9 mouse cellular contexts compared by ENCODE assay signal in genomic region chr6:73227376-73228158, GRCm38 (mm10). TPM values are rescaled to one million over a fixed set of nuclear protein-coding genes. Genes with fewer than 3 reads are reported as not detected.
DNase-seq lines count a peak whose midpoint lies in the region; ATAC-seq and TF ChIP-seq lines count a peak whose summit lies in the region.
"Had no signal": no experiment of that assay in that cellular context is flagged by ENCODE, and none has a peak within 500 bp of the region (broad histone marks: within the 10 kb centered on the region; RNA-seq: fewer than 3 reads in every experiment).

No protein-coding gene starts in this region.

- H3K36me3 ChIP-seq in neural tube, embryonic 11.5 days (ENCODE audit: control insufficient read depth, insufficient read depth, low read length), result no peaks in the 10 kb centered on the region
- no peaks in the 10 kb centered on the region for H3K36me3 ChIP-seq in forebrain, embryonic 15.5 days
- H3K36me3 ChIP-seq: neural tube, embryonic 12.5 days had no signal

- no peak overlapping the region for H3K9ac ChIP-seq in neural tube, embryonic 11.5 days (ENCODE audit: low read length)
- no peak overlapping the region for H3K9ac ChIP-seq in forebrain, embryonic 15.5 days (replicated peaks)
- H3K9ac ChIP-seq: neural tube, embryonic 12.5 days had no signal

- H3K27ac ChIP-seq in gastrocnemius, adult 2 months, result no peak overlapping the region
- H3K27ac ChIP-seq in neural tube, embryonic 11.5 days (ENCODE audit: low read depth, low read length), result no peak overlapping the region
- H3K27ac ChIP-seq in forebrain, embryonic 15.5 days (replicated peaks), result no peak overlapping the region
- H3K27ac ChIP-seq: neural tube, embryonic 12.5 days had no signal

- H3K4me3 ChIP-seq in gastrocnemius, adult 2 months, result no peak overlapping the region
- H3K4me3 ChIP-seq in neural tube, embryonic 11.5 days (ENCODE audit: low read depth, low read length), result no peak overlapping the region
- no peak overlapping the region for H3K4me3 ChIP-seq in forebrain, embryonic 15.5 days
- H3K4me3 ChIP-seq: neural tube, embryonic 12.5 days had no signal

- 45% methylated on average over 10 of the region's 10 CpGs for WGBS in neural tube, embryonic 11.5 days
- WGBS in forebrain, embryonic 15.5 days, result 49% methylated on average over 10 of the region's 10 CpGs

- peak; percentile 57 for TF ChIP-seq CTCF in gastrocnemius, adult 2 months (IDR thresholded peaks at IDR 0.05)

- no peak for DNase-seq in gastrocnemius, adult 2 months
- DNase-seq in gastrocnemius, adult 8-10 months (ENCODE audit: low spot score in 2 of 2), result no peak
- DNase-seq in neural tube, embryonic 11.5 days (ENCODE audit: low spot score), result peak; percentile 19
- no peak for DNase-seq in neural tube, embryonic 10.5 days (ENCODE audit: extremely low spot score, low spot score)
- DNase-seq in skeletal muscle tissue, adult 2 months (ENCODE audit: low read depth, low spot score), result peak; percentile 58
- no peak for DNase-seq in testis, postnatal 14 days (ENCODE audit: low spot score)
- no peak for DNase-seq in thymus, postnatal 4 days

- H3K4me1 ChIP-seq in neural tube, embryonic 11.5 days (ENCODE audit: control insufficient read depth, insufficient read depth, low read length), result no peaks in the 10 kb centered on the region
- peaks cover 6% of the 10 kb centered on the region for H3K4me1 ChIP-seq in forebrain, embryonic 15.5 days

- intact Hi-C loops in gastrocnemius, adult 2 months (cut with DNase I), result loop anchor here (2.0 to 5.0 kb wide), 2 partner anchors 75 to 287 kb away; no protein-coding TSS in a partner anchor

- ATAC-seq in neural tube, embryonic 11.5 days (ENCODE audit: insufficient read depth, low FRiP score, low TSS enrichment), result no peak
- 0 out of 2 replicates have a peak, but pooled peaks have one; percentile 53 for ATAC-seq in forebrain, embryonic 15.5 days (replicated peaks)

- H3K4me2 ChIP-seq in neural tube, embryonic 11.5 days (ENCODE audit: low read depth), result no peak overlapping the region
- no peak overlapping the region for H3K4me2 ChIP-seq in forebrain, embryonic 15.5 days (replicated peaks)
- H3K4me2 ChIP-seq: neural tube, embryonic 12.5 days had no signal

- H3K27me3 ChIP-seq in neural tube, embryonic 11.5 days (ENCODE audit: control insufficient read depth, insufficient read depth, low read length), result no peaks in the 10 kb centered on the region
- H3K27me3 ChIP-seq in forebrain, embryonic 15.5 days, result no peaks in the 10 kb centered on the region
- H3K27me3 ChIP-seq: neural tube, embryonic 12.5 days had no signal

- H3K9me3 ChIP-seq in neural tube, embryonic 11.5 days (ENCODE audit: control insufficient read depth, low read length), result no peaks in the 10 kb centered on the region
- H3K9me3 ChIP-seq in forebrain, embryonic 15.5 days, result no peaks in the 10 kb centered on the region
- H3K9me3 ChIP-seq: neural tube, embryonic 12.5 days had no signal

RNA-seq across cellular contexts. Expression of gene Dnah6, which starts 6.1 kb away (rescaled TPM):
- under 1 TPM; 0.03 TPM for total RNA-seq in gastrocnemius, adult 2 months (2021)
- total RNA-seq in gastrocnemius, adult 8-10 months (2022), result under 1 TPM in 2 of 4 experiments, not detected in 2; 0.02 TPM
- polyA plus RNA-seq in neural tube, embryonic 11.5 days (2014; fragmentation: Nextera tagmentation; extraction: Ambion mirVana), result 0.08 TPM in 1 of 2 replicates, not detected in the other
- polyA plus RNA-seq in forebrain, embryonic 15.5 days (2015; fragmentation: Nextera tagmentation; extraction: Ambion mirVana), result 0.27 and 0.37 TPM in 2 replicates

RNA-seq across cellular contexts. Expression of gene Suclg1, which starts 20.6 kb away (rescaled TPM):
- 100 to 1,000 TPM; 284 to 376 TPM for total RNA-seq in gastrocnemius, adult 2 months (2021)
- 100 to 1,000 TPM; 282 to 315 (median 288) TPM for total RNA-seq in gastrocnemius, adult 8-10 months (2022)
- 159 and 172 TPM in 2 replicates for polyA plus RNA-seq in neural tube, embryonic 11.5 days (2014; fragmentation: Nextera tagmentation; extraction: Ambion mirVana)
- polyA plus RNA-seq in forebrain, embryonic 15.5 days (2015; fragmentation: Nextera tagmentation; extraction: Ambion mirVana), result 132 TPM in 2 replicates

Comparison
In these comparisons a context has a peak if more than half of its experiments do, and no peak if none do; other contexts are left out.
1. DNase-seq: peak in neural tube, embryonic 11.5 days (single experiment) and skeletal muscle tissue, adult 2 months (single experiment); none in gastrocnemius, adult 2 months (single experiment), gastrocnemius, adult 8-10 months (0 of 2), neural tube, embryonic 10.5 days (single experiment), testis, postnatal 14 days (single experiment) and thymus, postnatal 4 days (single experiment).